Mouse (Mus musculus) right cerebral cortex, adult 2 months (tissue): ENCODE measurements at regions not wholly inside any gene's neighbourhood (a gene's known extent, or its start where the extent isn't known, plus 50 kb on each side); places are given as distances from the start of the nearest gene placed in this dataset.

ENCODE experiments used
- DNase-seq, 2 experiments: peaks; one replicate each; pipeline ENCODE4 v3.0.0; 2021 to 2022; ENCODE audit warnings: low spot score in 2 of 2

- DNase-seq, result no peak
These were observed 50.6 kb upstream of the Dusp10 start for GRCm38 (mm10) chr1:183962486-183962885.

- DNase-seq, result no peak
These were observed 49.8 kb upstream of the Dusp10 start for GRCm38 (mm10) chr1:183963286-183963685.
